Mouse (Mus musculus): ENCODE data around the gene Cebpa.

Cebpa gene

DNA sequence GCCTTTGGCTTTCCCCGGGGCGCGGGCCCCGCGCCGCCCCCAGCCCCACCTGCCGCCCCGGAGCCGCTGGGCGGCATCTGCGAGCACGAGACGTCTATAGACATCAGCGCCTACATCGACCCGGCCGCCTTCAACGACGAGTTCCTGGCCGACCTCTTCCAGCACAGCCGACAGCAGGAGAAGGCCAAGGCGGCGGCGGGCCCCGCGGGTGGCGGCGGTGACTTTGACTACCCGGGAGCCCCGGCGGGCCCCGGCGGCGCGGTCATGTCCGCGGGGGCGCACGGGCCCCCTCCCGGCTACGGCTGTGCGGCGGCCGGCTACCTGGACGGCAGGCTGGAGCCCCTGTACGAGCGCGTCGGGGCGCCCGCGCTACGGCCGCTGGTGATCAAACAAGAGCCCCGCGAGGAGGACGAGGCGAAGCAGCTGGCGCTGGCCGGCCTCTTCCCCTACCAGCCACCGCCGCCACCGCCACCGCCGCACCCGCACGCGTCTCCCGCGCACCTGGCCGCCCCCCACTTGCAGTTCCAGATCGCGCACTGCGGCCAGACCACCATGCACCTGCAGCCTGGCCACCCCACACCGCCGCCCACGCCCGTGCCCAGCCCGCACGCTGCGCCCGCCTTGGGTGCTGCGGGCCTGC, 533 bp downstream of the Cebpa start:
- in situ Hi-C loops (cut with MboI, MseI), result no loop called here

DNA sequence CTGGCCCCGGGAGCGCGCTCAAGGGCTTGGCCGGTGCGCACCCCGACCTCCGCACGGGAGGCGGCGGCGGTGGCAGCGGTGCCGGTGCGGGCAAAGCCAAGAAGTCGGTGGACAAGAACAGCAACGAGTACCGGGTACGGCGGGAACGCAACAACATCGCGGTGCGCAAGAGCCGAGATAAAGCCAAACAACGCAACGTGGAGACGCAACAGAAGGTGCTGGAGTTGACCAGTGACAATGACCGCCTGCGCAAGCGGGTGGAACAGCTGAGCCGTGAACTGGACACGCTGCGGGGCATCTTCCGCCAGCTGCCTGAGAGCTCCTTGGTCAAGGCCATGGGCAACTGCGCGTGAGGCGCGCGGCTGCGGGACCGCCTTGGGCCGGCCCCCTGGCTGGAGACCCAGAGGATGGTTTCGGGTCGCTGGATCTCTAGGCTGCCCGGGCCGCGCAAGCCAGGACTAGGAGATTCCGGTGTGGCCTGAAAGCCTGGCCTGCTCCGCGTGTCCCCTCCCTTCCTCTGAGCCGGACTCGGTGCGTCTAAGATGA, 1.1 kb downstream of the Cebpa start:
- in situ Hi-C loops (cut with MboI, MseI), result no loop called here

DNA sequence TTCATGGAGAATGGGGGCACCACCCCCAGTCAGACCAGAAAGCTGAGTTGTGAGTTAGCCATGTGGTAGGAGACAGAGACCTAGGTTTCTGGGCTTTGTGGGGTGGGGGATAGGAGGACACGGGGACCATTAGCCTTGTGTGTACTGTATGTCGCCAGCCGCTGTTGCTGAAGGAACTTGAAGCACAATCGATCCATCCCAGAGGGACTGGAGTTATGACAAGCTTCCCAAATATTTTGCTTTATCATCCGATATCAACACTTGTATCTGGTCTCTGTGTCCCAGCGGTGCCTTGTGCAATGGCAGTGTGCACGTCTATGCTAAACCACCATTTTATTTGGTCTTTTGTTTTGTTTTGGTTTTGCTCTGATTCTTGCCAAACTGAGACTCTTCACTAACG, 2.1 kb downstream of the Cebpa start:
- in situ Hi-C loops (cut with MboI, MseI), result no loop called here

DNA sequence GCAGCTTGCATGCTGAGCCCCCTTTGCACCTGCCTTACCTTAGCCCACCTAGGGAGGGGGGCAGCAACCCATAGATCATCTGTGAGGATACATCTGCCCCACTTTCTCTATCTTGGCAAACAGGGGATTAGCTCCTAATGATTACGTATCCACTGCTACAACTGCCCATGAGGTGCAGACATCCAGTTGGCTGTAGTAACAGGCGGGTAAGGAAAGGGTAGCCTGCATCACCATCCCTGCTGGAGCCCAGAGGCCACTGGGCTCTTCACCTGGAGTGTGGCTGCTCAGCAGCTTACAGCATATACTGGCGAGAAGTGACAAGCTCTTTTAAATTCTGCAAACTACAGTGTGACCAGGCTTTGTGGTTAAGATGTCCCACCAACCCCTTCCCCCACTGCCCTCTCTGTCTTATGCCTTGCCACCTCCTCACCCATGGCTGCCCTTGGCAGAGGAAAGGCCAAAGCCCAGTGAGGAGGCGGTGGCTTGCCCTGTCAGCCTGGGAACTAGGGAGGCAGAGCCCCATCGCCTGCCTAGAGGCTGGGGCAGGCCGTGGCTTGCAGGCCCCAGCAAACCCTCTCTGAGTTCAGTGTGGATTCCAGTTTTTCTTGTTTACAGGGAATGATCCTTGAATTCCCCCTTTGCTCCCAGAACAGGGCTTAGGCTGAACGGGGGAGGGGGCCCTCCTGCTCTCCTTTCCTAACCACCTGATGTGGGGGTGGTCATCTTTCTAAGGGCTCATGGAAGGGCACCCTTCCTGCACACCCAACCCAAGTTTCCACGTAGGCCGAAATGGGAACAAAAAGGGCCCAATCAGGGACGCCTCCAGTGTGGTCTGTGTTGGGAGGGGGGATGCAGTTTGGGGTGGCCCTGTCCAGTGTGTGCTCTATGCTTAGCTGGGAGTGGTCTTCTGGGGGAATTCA, 3.6 kb downstream of the Cebpa start:
- in situ Hi-C loops (cut with MboI, MseI), result no loop called here

DNA sequence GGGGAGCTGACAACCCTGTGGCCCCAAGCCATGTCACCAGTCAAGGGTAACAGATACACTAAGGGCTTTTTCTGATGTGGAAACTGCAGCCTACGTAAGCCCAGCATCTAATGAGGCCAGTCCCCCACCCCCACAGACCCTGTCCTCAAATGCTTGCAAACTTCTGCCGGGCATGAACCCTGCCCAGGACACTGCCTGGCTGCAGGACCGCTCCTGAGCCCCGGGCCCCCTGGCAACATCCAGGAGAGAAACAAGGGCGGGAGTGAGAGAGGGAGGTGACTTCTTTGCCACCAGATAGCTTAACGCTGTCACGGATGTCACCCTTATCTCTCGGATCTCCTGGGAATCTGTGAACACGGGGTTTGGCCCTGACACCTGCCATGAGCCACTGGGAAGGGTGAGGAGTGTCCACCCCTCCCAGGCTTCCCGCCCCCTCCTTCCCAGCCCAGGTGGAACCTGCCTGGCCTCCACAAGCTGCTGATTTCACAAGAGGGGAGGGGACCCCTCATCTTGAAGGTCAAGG, 4.4 kb downstream of the Cebpa start:
- in situ Hi-C loops (cut with MboI, MseI), result no loop called here

DNA sequence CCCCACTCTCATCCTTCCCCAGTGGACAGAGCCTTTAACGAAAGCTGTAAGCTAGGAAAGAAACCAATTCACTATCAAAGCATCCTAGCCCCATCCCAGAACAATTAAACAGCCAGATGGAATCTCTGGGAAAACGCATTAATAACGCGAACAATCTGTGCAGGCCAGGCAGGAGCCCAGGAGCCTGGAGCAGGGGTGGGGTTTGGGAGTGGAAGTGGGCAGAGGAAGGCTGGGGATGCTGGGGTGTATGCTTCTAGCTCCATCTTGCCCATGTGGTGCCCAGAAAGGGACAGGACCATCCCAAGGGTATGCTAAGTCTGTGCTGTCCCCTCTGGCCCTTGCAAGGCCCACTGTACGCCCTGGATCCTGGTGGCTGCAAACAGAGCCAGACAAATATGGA, 5.1 kb downstream of the Cebpa start:
- in situ Hi-C loops (cut with MboI, MseI), result no loop called here

DNA sequence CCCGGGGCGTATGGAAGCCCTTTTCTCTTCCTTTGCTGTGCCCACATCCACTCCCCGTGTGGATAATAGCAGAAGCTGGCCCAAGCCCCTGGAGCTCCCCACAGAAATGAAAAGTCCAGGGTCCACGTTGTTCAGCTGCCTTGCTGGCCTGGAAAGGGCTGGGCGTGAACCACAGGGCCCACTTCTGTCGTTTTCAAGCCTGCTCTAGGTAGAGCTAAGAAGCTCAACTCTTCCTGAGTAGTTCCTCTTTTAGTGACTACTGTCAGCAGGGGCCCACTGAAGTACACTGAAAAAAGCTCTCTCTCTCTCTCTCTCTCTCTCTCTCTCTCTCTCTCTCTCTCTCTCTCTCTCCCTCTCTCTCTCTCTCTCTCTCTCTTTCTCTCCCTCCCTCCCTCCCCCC, 5.7 kb downstream of the Cebpa start:
- in situ Hi-C loops (cut with MboI, MseI), result no loop called here

DNA sequence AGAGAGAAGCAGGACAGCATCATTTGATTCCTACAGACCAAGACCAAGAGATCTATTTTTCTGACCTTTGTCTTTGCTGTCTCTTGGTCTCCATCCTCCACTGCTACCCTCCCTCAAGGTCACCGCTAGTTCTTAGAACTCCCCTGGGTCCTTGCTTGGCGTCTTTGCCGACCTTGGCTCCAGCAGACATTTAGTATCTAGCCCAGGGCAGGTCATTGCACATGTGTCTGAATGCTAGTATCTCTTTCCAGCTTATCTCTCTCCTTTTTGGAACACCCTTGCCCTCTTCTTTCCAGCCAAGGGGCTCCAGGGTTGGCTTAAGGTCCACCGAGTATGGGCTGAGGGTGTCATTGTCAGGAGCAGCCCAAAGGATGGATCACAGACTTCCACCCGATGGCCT, 6.9 kb downstream of the Cebpa start:
- in situ Hi-C loops (cut with MboI, MseI), result no loop called here

DNA sequence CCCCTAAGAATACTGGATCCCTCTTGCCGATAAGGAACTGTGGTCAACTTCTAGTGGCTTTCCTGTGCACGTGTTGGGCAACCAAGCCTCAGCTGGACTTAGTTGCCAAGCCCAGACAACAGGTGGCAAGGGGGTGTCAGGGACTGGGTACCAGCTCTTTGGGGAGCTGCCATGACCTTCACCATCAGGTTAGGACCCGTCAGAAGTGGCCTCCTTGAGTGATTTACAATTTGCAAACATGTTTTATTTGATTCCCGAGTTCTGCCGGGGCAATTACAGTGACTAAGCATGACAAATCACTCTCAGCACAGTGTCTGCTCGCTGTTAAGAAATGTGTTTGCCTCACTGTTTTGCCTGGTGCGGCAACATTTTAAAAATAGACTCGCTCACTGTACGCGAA, 7.9 kb downstream of the Cebpa start:
- in situ Hi-C loops (cut with MboI, MseI), result no loop called here

DNA sequence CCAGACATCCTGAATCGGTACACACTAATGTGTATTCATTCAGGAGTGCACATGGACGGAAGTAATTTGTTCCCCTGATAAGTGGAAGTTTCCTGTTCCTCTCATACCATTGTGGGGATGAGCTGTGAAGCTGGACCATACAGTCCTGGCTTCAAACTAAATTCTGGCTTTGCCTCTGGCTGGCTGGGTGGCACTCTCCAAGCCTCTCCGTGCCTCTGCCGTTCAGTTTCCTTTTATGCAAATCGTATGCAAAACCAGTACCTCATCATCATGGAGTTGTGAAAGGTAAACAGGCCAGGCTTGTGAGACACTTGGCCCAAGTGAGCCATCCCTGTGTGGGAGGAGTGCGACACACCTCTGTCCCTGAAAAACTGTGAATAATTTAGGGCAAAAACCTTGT, 8.6 kb downstream of the Cebpa start:
- in situ Hi-C loops (cut with MboI, MseI), result no loop called here

DNA sequence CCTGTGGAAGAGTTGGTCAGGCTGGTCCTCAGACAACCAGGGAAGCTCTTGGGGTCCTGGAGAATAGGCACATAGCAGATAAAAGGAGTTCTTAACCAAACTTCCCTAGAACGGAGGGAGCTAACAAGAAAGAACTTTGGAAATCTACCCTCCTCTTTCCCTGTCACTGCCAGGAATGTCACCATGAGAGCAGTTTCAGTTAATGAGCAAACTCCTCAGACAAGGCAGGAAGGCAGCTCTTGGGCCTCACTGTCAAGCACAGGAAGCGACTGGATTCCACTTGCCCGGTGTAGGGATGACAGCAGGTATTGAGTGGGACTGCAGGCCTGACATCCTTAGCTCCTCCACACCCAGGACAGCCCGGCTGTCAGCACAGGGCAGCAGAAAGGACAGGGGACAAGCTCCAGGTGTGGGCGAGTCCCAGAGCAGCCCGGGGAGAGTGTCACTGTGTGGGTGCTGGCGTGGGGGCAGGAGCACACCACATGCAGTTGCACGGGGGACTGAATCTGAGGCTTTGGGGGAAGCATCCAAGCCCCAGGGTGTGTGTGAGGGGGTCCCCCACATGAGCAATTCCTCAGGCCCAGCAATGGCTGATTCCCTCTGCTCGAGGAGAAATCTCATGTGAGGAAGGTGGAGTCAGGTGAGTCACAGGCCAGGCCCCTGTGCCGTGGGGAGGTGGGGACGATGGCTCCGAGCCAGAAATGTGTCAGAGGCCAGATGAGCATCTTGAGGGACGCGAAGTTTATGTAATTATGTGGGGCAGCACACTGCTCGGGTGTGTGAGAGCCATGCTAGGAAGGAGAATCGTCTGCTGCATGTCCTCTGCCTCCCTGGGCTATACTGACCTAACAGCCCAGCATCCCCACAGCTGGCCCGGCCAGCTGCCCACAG, 9.8 kb downstream of the Cebpa start:
- in situ Hi-C loops (cut with MboI, MseI), result no loop called here

DNA sequence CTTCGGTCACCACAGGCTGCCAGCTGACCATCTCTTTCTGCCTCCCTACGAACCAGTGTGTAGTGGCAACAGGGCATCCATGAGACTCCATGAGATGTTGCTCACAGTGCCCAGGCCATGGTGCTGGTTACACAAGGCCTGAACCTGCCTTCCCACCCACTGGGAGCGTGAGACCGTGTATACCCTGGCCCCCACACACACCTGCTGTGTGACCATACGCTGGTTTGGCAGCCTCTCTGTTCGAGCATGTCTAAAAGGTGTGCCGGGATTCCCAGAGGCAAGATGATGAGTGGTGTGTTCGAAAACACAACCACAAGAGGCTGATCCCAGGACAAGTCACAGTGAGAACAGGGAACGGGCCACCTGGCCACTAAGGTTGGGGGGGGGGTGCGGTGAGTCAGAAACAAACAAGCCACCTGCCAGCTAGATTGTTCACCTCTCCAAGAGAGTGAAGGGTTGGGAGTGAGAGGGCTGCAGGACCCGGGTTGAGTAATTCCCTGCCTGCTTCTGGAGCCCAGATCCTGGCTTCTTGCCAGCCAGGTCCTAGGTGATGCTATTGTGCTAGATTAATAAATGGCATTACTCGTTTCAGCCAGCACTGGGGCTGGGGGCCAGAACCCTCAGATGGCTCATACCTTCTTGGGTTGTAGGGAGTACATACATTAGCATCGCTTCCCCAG, 11.1 kb downstream of the Cebpa start:
- in situ Hi-C loops (cut with MboI, MseI), result no loop called here

DNA sequence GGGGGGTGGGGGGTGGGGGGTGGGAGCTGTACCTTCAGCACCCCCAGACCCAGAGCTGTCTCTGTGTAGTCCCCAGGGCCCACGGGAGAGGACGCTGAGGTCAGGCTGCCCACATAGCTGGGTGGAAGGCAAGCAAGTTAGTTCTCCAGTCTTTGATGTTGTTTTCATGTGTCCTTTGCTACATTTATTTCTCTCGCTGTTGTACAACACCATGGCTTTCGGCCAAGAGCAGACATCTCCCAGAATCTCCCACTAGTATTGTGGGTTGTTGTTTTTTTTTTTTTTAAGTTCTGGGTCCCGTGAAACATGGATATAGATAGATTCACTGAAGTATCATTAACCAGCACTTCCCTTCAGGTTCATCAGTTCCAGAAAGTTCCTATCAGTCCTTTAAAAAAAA, 11.8 kb downstream of the Cebpa start:
- in situ Hi-C loops (cut with MboI, MseI), result no loop called here

DNA sequence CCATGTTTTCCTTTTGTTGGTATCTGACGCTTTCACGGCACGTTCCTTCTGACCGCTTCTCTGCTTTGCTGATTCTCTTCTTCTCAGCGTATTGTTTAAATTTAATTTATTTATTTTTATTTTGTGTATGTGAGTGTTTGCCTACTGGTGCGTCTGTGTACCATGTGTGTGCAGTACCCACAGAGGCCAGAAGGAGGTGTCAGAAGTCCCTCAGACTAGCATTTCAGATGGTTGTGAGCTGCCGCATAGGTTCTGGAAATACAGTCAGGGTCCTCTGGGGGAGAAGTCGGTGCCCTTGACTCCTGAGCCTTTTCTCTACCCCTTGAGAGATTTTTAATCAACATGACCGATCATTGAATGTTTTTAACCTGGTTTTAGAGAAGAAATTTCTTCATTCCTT, 12.5 kb downstream of the Cebpa start:
- in situ Hi-C loops (cut with MboI, MseI), result no loop called here

DNA sequence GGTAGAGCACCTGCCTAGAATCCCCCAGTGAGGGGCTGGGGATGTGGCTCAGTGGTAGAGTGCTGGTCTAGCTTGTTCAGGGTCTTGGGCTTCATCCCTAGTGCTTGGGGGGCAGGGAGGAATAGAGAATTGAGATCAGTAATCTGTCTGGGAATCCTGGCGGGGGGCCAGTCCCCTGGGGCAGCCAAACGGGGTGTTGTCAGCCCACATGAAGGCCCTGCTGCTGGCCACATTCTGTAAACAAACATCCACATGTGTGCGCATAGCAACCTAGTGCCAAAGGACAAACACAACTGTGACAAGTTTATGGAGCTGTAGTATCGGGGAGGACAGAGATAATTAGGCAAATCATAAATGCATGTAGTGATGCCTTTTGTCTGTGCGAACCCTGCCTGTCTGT, 15.5 kb downstream of the Cebpa start:
- in situ Hi-C loops (cut with MboI, MseI), result no loop called here

DNA sequence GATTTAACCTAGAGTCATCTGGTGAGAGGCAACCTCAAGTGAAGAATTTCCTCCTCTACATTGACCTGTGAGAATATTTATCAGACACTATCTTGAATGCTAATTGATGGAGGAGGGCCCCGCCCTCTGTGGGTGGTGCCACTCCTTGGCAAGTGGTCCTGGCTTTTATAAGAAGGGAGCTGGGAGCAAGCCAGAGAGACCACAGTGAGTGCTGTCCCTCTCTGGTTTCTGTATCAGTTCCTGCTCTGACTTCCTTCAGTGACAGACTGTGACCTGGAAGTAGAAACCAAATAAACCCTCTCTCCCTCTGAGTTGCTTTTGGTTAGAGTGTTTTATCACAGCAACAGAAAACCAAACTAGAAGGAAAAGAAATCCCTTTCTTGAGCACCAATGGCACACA, 18.4 kb downstream of the Cebpa start:
- in situ Hi-C loops (cut with MboI, MseI), result no loop called here

DNA sequence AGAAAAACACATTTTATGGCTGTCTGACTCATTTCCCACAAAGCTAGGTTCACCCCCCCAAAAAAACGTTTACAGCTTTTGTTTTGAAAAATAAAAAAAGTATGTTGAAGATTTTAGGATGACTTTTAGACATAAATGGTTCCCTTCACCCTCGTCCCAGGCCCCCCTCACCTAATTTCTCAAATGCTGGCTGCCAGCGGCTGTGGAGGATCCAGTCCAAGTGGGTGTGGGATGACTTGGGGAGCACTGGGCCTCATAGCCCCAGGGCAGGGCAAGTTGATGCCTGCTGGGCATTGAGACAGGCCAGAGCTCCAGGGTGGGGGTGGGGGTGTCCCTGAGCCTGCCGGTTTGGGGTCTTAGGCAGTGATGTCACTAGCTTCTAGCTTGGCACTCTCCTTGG, 19.4 kb downstream of the Cebpa start:
- in situ Hi-C loops (cut with MboI, MseI), result no loop called here

DNA sequence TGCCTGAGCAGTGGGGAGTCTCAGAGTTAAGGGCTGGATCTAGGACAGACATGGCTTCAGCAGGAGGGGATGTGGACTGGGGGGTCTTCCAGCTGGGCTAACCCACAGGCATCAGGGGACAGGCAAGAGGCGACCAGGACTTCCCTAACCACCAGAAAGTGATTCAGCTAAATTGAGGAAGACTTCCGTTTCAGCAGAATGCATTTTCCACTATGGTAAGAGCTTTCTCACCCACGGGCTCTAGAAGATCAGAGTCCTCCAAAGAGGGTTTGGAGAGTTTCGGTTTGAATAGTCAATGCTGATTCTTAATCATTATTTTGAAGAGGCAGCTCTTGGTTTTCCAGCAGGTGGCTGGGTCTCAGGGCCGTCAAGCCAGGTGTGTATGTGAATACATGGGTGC, 20.8 kb downstream of the Cebpa start:
- in situ Hi-C loops (cut with MboI, MseI), result no loop called here

DNA sequence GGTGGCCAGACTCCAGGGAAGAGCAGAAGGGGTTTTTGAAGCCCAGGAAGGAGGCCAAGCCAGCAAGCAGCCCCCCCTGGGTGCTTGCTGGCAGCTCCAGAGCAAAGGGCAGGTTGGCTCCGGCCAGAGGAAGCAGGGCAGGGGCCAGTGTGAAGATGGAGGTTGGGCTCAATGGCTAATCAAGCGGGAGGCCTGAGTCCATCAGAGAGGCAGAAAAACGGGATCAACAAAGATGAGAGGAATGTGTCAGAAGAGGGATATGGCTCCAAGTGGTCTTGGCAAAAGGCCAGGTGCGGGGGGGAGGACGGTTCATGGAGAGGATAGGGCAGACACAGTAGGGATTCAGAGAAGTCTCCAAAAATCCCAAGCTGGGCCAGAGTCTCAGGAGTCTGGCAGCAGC, 22.4 kb downstream of the Cebpa start:
- in situ Hi-C loops (cut with MboI, MseI), result no loop called here

DNA sequence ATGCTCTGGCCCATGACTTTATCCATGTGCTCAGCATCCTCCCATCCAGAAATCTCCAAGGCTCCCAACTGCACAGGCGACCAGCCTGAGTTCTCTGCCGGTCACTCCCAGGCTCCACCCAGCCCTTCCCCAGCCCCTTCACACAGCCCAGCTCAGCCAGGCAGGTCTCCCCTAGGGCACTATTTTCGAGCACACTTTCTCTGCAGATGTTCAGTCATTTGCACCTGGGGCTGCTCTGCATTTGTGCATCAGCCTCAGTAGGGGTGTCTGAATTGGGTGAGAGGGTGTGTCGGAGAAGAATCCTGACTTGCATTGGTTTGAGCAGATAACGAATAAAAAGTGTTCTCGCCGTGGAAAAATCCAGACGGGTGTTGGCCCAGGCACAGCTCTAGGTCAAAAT, 23.4 kb downstream of the Cebpa start:
- in situ Hi-C loops (cut with MboI, MseI), result no loop called here

Data from regulatory T cell (primary cell).